8 mouse cellular contexts compared by ENCODE assay signal in genomic region chr19:16598653-16599297, GRCm38 (mm10).
A peak's percentile ranks its signal among the peaks of the same experiment; 100 is the strongest.
DNase-seq lines count a peak whose midpoint lies in the region; ATAC-seq and TF ChIP-seq lines count a peak whose summit lies in the region.

No protein-coding gene starts in this region.

- H3K4me3 ChIP-seq in kidney, adult 2 months (ENCODE audit: insufficient read depth, low read depth, low read length) = no peak overlapping the region
- H3K4me3 ChIP-seq in forebrain, postnatal 0 days (ENCODE audit: low read depth, low read length) = no peak overlapping the region
- H3K4me3 ChIP-seq in limb, embryonic 11.5 days (ENCODE audit: low read depth, low read length) = no peak overlapping the region
- H3K4me3 ChIP-seq in neural tube, embryonic 13.5 days = no peak overlapping the region

- H3K9ac ChIP-seq in forebrain, postnatal 0 days = no peak overlapping the region
- no peak overlapping the region for H3K9ac ChIP-seq in limb, embryonic 11.5 days (ENCODE audit: low read length)
- H3K9ac ChIP-seq in neural tube, embryonic 13.5 days = no peak overlapping the region

- DNase-seq in kidney, postnatal 14 days = peak; percentile 22
- no peak for DNase-seq in kidney, adult 2 months
- peak; percentile 20 for DNase-seq in forebrain, postnatal 0 days
- peak; percentile 45 for DNase-seq in limb, embryonic 11.5 days (ENCODE audit: low spot score)
- no peak for DNase-seq in thymus, postnatal 10 days (ENCODE audit: low spot score in 2 of 2)
- no peak for DNase-seq in spleen, postnatal 14 days (ENCODE audit: low spot score in 2 of 2)
- DNase-seq in adrenal gland, postnatal 25 days = no peak

- peak; percentile 72 for ATAC-seq in forebrain, postnatal 0 days
- peak; percentile 79 for ATAC-seq in limb, embryonic 11.5 days (ENCODE audit: insufficient number of reproducible peaks, low FRiP score, low TSS enrichment, low read depth)
- ATAC-seq in neural tube, embryonic 13.5 days (ENCODE audit: low read depth) = peak; percentile 80

- TF ChIP-seq CTCF in kidney, adult 2 months (conservative IDR thresholded peaks at IDR 0.05; ENCODE audit: insufficient read depth, insufficient read length, low read depth, low read length) = no peak
- no peak for TF ChIP-seq CTCF in forebrain, postnatal 0 days (IDR thresholded peaks at IDR 0.05; ENCODE audit: low read depth)

- 43% methylated on average over 11 of the region's 11 CpGs for WGBS in kidney, adult 2 months
- 62% methylated on average over 11 of the region's 11 CpGs for WGBS in forebrain, postnatal 0 days
- 38% methylated on average over 11 of the region's 11 CpGs for WGBS in limb, embryonic 11.5 days
- 46% methylated on average over 11 of the region's 11 CpGs for WGBS in neural tube, embryonic 13.5 days

- H3K27ac ChIP-seq in kidney, adult 2 months (ENCODE audit: insufficient read depth, low read depth, low read length) = no peak overlapping the region
- H3K27ac ChIP-seq in forebrain, postnatal 0 days (ENCODE audit: low read depth, low read length) = no peak overlapping the region
- H3K27ac ChIP-seq in limb, embryonic 11.5 days (replicated peaks; ENCODE audit: low read depth, low read length) = no peak overlapping the region
- H3K27ac ChIP-seq in neural tube, embryonic 13.5 days (replicated peaks) = no peak overlapping the region

- TF ChIP-seq POLR2A in kidney, adult 2 months (IDR thresholded peaks at IDR 0.05; ENCODE audit: low read depth, low read length) = no peak

- no peak overlapping the region for H3K4me2 ChIP-seq in forebrain, postnatal 0 days (ENCODE audit: low read depth)
- H3K4me2 ChIP-seq in limb, embryonic 11.5 days (ENCODE audit: low read depth, severe bottlenecking) = no peak overlapping the region; the same call in 1 of the 2 replicates
- peak overlapping the region; percentile 35 for H3K4me2 ChIP-seq in neural tube, embryonic 13.5 days

- H3K4me1 ChIP-seq in kidney, adult 2 months (ENCODE audit: control insufficient read depth, insufficient read depth, low read length) = no peaks in the 10 kb centered on the region
- no peaks in the 10 kb centered on the region for H3K4me1 ChIP-seq in forebrain, postnatal 0 days (ENCODE audit: insufficient read depth)
- 0 out of 2 replicates have a peak, but pooled peaks cover 3% of the 10 kb centered on the region for H3K4me1 ChIP-seq in limb, embryonic 11.5 days (ENCODE audit: control insufficient read depth, insufficient read depth, low read length)
- peaks cover 7% of the 10 kb centered on the region for H3K4me1 ChIP-seq in neural tube, embryonic 13.5 days (replicated peaks)

- H3K36me3 ChIP-seq in kidney, adult 2 months (ENCODE audit: control insufficient read depth, insufficient read depth, low read length) = no peaks in the 10 kb centered on the region
- H3K36me3 ChIP-seq in forebrain, postnatal 0 days (ENCODE audit: insufficient read depth) = no peaks in the 10 kb centered on the region
- no peaks in the 10 kb centered on the region for H3K36me3 ChIP-seq in limb, embryonic 11.5 days (ENCODE audit: control insufficient read depth, insufficient read depth, low read length)
- no peaks in the 10 kb centered on the region for H3K36me3 ChIP-seq in neural tube, embryonic 13.5 days

- H3K9me3 ChIP-seq in forebrain, postnatal 0 days (ENCODE audit: low read length) = no peaks in the 10 kb centered on the region
- H3K9me3 ChIP-seq in limb, embryonic 11.5 days (ENCODE audit: control insufficient read depth, low read length) = no peaks in the 10 kb centered on the region
- H3K9me3 ChIP-seq in neural tube, embryonic 13.5 days = no peaks in the 10 kb centered on the region

- H3K27me3 ChIP-seq in kidney, adult 2 months (replicated peaks; ENCODE audit: control insufficient read depth, insufficient read depth, low read length) = no peaks in the 10 kb centered on the region
- no peaks in the 10 kb centered on the region for H3K27me3 ChIP-seq in forebrain, postnatal 0 days (ENCODE audit: insufficient read depth, low read length)
- no peaks in the 10 kb centered on the region for H3K27me3 ChIP-seq in limb, embryonic 11.5 days (ENCODE audit: control insufficient read depth, insufficient read depth, low read length)
- H3K27me3 ChIP-seq in neural tube, embryonic 13.5 days = peaks cover 3% of the 10 kb centered on the region; the same call in 1 of the 2 replicates

Comparison
In these comparisons a context has a peak if more than half of its experiments do, and no peak if none do; other contexts are left out.
1. DNase-seq: peak in kidney, postnatal 14 days (single experiment), forebrain, postnatal 0 days (single experiment) and limb, embryonic 11.5 days (single experiment); none in kidney, adult 2 months (single experiment), thymus, postnatal 10 days (0 of 2), spleen, postnatal 14 days (0 of 2) and adrenal gland, postnatal 25 days (single experiment).
2. Peak in every context shown above with its lines, with median percentiles within 50 percentile points of each other: ATAC-seq.